Mouse (Mus musculus) erythroblast, embryonic 14.5 days (primary cell): ENCODE data around the gene Fam83e.

ENCODE experiments used
- GATA1 ChIP-seq: IDR thresholded peaks from 2 replicates; pipeline ENCODE4 v1.6.1; 2012; ENCODE audit warnings: low read length, inconsistent platforms, mixed read lengths
- TAL1 ChIP-seq: IDR thresholded peaks from 3 replicates; pipeline ENCODE4 v1.6.1; 2012; ENCODE audit warnings: low read length, inconsistent platforms, mixed read lengths

GRCm38 (mm10) chr7:45701607-45702006 lies 19.4 kb upstream of the Fam83e start:
- no peak for TF ChIP-seq GATA1
- no peak for TF ChIP-seq TAL1
